In the genomic region with DNA sequence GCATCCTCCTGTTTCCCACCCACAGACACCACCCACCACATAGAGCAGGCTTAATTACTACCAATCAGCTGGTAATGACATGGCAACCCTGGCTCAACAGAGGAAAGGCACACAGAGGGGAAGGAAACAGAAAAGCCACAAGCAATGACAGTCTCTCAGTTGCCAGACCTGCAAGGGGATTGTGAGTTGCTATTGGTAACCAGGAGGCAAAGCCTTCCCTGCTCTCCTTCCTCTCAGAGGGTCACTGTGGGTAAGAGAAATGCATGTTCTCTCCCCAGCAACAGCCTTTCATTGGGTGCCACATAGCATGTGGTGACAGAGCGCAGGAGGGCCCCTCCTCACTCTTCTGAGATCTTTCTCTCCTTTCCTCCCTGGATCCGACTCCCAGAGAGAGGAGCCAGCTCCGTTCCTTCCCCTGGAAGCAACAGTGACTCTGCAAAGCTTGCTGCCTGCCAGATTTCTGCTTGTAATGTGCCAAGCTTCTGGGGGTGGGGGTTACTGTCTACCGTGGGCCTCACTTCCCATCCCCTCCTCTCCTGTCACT, we compare ENCODE assay signal across 8 mouse cellular contexts.
DNase-seq lines count a peak whose midpoint lies in the region; ATAC-seq lines count a peak whose summit lies in the region.

No protein-coding gene starts in this region.

- intact Hi-C loops in heart, postnatal 10 days (cut with DNase I): no loop called here
- intact Hi-C loops in heart, postnatal 36 days (cut with DNase I): no loop called here

- peak; percentile 86 for ATAC-seq in granulocyte monocyte progenitor cell, adult 5-6 weeks (replicated peaks; ENCODE audit: poor library complexity, severe bottlenecking)
- no peak for ATAC-seq in monocyte, adult 5-6 weeks (replicated peaks; ENCODE audit: insufficient number of reproducible peaks, low FRiP score, low TSS enrichment, poor library complexity, severe bottlenecking)

- peak; percentile 19 to 33 for DNase-seq in heart, postnatal 10 days
- DNase-seq in heart, postnatal 36 days: no peak
- peak; percentile 45 to 58 for DNase-seq in cerebellum, adult 18-20 months
- peak; percentile 35 for DNase-seq in lung, postnatal 10 days
- DNase-seq in ovary, postnatal 36 days (ENCODE audit: low spot score): no peak
- DNase-seq in adrenal gland, postnatal 36 days: no peak

Comparison
In these comparisons a context has a peak if more than half of its experiments do, and no peak if none do; other contexts are left out.
1. DNase-seq: peak in heart, postnatal 10 days (2 of 2), cerebellum, adult 18-20 months (2 of 2) and lung, postnatal 10 days (single experiment); none in heart, postnatal 36 days (0 of 2), ovary, postnatal 36 days (single experiment) and adrenal gland, postnatal 36 days (0 of 2).